Mouse (Mus musculus): ENCODE measurements around the gene Fdxacb1. TPM values are rescaled to one million over a fixed set of nuclear protein-coding genes. Genes with fewer than 3 reads are reported as not detected.

The Fdxacb1 gene
- polyA plus RNA-seq, 1 experiment from 2014 or later, result 14.3 TPM

DNA sequence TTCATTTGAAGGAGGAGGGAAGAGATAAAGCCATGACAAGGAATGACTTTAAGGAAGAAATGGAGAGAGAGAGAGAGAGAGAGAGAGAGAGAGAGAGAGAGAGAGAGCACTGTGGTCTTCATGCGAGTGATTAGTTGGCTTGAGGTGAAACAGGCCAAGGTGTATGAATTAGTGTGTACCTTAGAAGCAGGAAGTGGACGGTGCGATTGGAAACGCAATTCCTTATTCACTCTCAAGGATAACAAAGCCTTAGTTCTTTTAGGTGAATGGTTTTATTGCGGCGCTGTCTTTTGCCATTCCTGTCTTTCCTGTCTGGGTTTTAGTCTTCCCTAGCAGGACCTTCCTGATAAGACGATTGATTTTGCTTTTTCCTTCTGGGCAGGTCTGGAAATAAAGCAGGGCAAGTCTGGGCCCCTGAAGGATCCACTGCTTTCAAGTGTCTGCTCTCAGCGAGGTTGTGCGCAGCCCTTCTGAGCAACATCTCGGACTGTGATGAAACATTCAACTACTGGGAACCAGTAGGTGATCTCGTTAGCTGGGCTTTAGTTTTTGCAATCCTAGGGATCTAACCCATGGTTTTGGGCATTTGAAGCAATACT is 8.2 kb downstream of the Fdxacb1 start:
- 69% methylated on average over 11 of the region's 11 CpGs for WGBS
- H3K27ac ChIP-seq, result no peak overlapping the region

DNA sequence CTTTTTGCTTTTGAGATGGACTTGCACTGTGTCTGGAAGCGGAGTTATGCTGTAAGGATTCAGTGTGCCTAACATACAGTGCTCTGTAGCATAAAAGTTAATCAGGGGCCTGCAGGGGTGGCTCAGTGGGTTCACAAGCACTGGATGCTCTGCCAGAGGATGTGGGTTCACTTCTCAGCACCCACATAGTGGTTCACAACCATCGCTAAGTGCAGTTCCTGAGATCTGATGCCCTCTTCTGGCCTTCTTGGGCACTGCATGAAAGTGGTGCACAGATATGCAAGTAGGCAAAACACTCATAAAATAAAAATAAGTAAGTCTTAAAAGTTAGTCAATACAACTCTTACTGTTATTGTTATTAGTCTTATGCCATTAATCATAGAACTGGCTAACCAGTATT is 14.1 kb downstream of the Fdxacb1 start:
- Histone ChIP-seq H3K9ac (replicated peaks) (no peak overlapping the region), H3K4me1 (replicated peaks) (no peaks in the 10 kb centered on the region), H3K4me2 (replicated peaks) (no peak overlapping the region), H3K36me3 (peaks cover 80% of the 10 kb centered on the region), H3K4me3 (replicated peaks) (no peak overlapping the region), H3K27ac (no peak overlapping the region), H3K9me3 (no peaks in the 10 kb centered on the region), H3K27me3 (no peaks in the 10 kb centered on the region)
- WGBS, result 64% methylated on average over 2 of the region's 2 CpGs
- no peak for ATAC-seq

More for the DNA sequence above, 8.2 kb downstream of the Fdxacb1 start:
- ATAC-seq, result no peak
- peak overlapping the region; percentile 90 for H3K4me3 ChIP-seq (replicated peaks)
- peak overlapping the region; percentile 89 for H3K4me2 ChIP-seq (replicated peaks)
- H3K9me3 ChIP-seq, result no peaks in the 10 kb centered on the region
- H3K27me3 ChIP-seq, result no peaks in the 10 kb centered on the region
- peak overlapping the region; percentile 86 for H3K9ac ChIP-seq (replicated peaks)
- peaks cover 34% of the 10 kb centered on the region for H3K36me3 ChIP-seq
- peaks cover 20% of the 10 kb centered on the region for H3K4me1 ChIP-seq (replicated peaks)

DNA sequence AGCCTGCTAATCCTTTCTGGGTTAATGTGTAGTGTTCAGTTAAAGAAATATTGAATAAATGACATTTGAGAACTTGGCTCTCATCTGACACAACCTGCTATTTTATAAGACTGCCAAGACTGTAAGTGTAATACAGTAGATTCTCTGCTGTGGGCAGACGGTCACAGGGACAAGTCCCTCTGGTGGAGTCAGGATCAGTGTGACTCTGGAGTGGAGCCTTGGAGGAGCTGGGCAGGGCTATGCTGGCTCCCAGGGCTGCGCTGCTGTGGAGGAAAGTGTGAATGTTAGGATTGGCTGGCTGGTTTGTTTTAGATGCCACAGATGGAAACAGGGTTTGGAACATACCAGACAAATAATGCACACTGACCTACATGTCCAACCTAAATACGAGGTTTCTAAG is 27.2 kb downstream of the Fdxacb1 start:
- no peak for ATAC-seq
- Histone ChIP-seq H3K9me3 (no peaks in the 10 kb centered on the region), H3K36me3 (peaks cover 63% of the 10 kb centered on the region), H3K9ac (replicated peaks) (no peak overlapping the region), H3K27me3 (no peaks in the 10 kb centered on the region), H3K4me1 (replicated peaks) (no peaks in the 10 kb centered on the region), H3K4me2 (replicated peaks) (no peak overlapping the region), H3K27ac (no peak overlapping the region), H3K4me3 (replicated peaks) (no peak overlapping the region)
- 92% methylated on average over 3 of the region's 3 CpGs for WGBS

DNA sequence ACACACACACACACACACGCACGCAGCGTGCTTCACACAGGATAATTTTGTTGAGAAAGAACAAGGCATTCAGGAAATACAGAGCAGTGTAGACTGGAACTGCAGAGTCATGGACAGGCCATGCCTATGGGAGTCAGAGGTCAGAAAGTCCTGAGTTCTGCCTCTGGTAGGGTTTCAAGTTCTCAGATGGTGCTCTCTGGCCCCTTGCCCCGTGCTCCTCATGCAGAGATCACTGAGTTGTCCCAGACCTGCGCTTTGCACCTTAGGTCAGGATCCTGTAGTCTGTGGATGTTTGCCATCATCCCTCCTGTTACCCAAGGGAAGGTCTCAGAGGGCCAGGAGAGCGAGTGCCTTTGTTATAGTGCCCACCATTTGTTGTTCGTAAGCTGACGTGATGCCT is 28.7 kb downstream of the Fdxacb1 start:
- Histone ChIP-seq H3K9me3 (no peaks in the 10 kb centered on the region), H3K36me3 (peaks cover 65% of the 10 kb centered on the region), H3K27ac (no peak overlapping the region), H3K9ac (replicated peaks) (no peak overlapping the region), H3K4me3 (replicated peaks) (no peak overlapping the region), H3K4me2 (replicated peaks) (no peak overlapping the region), H3K4me1 (replicated peaks) (no peaks in the 10 kb centered on the region), H3K27me3 (no peaks in the 10 kb centered on the region)
- ATAC-seq, result no peak
- WGBS, result 92% methylated on average over 8 of the region's 8 CpGs

DNA sequence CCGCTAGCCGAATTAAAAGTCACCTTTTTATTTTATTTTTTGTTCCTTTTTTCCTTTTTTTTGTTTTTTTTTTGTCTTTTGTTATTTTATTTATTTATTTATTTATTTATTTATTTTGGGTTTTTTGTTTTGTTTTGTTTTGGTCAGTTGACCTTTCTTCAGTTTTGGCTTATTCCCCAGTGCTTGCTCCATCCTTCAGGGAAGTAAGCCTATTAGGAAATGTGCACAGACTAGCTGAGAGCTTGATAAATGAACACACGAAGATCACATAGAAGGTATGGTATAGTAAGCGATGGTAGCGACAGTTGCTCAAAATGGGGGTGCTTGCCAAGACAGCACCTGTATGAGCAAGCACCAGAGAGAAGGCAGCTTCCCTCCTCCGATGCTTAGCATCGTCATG is 29.6 kb downstream of the Fdxacb1 start:
- Histone ChIP-seq H3K9ac (replicated peaks) (no peak overlapping the region), H3K36me3 (peaks cover 65% of the 10 kb centered on the region), H3K27ac (no peak overlapping the region), H3K4me2 (replicated peaks) (no peak overlapping the region), H3K4me1 (replicated peaks) (no peaks in the 10 kb centered on the region), H3K9me3 (no peaks in the 10 kb centered on the region), H3K4me3 (replicated peaks) (no peak overlapping the region), H3K27me3 (no peaks in the 10 kb centered on the region)
- 92% methylated on average over 7 of the region's 7 CpGs for WGBS
- no peak for ATAC-seq

DNA sequence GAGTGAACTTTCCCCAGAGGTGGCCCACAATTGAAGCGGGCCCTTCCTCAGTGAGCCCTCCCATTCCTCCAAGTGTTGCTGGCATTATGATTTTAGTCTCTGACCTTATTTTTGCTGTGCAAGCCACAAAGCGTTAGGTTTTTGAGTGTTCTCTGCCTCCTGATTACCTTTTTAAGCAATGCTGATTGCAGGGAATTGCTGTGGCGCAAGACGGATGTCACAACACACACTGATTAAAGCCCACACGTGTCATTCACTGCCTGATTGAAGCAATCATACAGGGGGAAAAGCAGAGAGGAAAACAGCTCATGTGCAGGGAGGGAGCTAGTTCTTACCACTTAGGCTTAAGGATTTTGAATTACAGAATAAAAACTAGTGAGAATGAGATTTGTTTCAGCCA is 30.3 kb downstream of the Fdxacb1 start:
- no peaks in the 10 kb centered on the region for H3K9me3 ChIP-seq
- H3K36me3 ChIP-seq, result peaks cover 69% of the 10 kb centered on the region
- WGBS, result 92% methylated on average over 5 of the region's 5 CpGs
- no peak overlapping the region for H3K4me3 ChIP-seq (replicated peaks)
- no peaks in the 10 kb centered on the region for H3K4me1 ChIP-seq (replicated peaks)
- no peak overlapping the region for H3K4me2 ChIP-seq (replicated peaks)
- H3K27me3 ChIP-seq, result no peaks in the 10 kb centered on the region
- H3K9ac ChIP-seq (replicated peaks), result no peak overlapping the region
- no peak for ATAC-seq
- no peak overlapping the region for H3K27ac ChIP-seq

DNA sequence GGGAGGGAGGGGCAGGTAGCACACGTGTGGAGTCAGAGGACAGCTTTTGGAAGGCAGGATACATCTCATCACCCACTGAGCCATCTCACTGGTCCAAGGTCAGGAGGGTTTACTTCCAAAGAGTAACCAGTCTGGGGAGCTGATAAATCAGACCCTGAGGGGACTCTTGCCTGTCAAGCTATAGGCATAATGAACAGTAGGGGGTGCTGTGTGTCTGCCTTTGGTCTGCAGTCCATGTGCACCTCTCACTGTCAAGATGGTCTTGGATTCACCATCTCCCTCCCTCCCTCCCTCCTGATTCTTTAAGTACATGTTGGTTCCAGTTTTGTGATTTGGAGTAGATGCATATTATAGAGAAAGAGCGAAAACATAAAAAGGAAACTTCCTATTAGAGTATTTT is 32.9 kb downstream of the Fdxacb1 start:
- ATAC-seq, result no peak
- Histone ChIP-seq H3K4me3 (replicated peaks) (no peak overlapping the region), H3K4me1 (replicated peaks) (no peaks in the 10 kb centered on the region), H3K4me2 (replicated peaks) (no peak overlapping the region), H3K9me3 (no peaks in the 10 kb centered on the region), H3K36me3 (peaks cover 77% of the 10 kb centered on the region), H3K27ac (no peak overlapping the region), H3K27me3 (no peaks in the 10 kb centered on the region), H3K9ac (replicated peaks) (no peak overlapping the region)
- 69% methylated on average over 2 of the region's 2 CpGs for WGBS

DNA sequence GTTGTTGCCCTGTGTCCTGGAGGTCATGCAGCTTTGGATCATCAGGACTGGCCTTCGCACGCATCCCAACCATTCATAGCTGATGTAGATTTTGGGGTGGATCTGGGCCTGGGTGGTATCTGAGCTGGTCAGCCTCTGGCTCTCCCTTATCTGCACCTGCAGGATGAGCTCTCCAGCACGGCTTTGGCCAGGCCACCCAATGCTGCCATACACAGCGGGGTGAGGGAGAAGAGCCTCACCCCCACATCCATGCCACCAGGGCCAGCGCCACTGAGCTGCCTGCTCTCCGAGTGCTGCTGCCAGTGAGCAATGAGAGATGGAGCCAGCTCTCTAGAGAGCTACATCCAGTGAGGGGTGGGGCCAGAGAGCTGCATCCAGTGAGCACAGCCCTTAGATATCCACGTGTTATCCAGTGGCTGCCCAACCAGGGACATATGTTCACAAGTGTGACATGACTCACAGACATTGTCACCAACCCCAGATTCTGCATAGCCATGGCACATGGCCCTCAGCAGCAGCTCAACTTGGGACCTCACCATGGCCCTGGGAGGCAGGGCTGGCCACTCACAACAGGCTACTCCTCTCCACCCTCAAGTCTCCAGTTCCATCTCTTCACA is 35.1 kb downstream of the Fdxacb1 start:
- Histone ChIP-seq H3K4me1 (replicated peaks) (no peaks in the 10 kb centered on the region), H3K4me3 (replicated peaks) (no peak overlapping the region), H3K4me2 (replicated peaks) (no peak overlapping the region), H3K27me3 (no peaks in the 10 kb centered on the region), H3K9ac (replicated peaks) (no peak overlapping the region), H3K9me3 (no peaks in the 10 kb centered on the region), H3K36me3 (peaks cover 85% of the 10 kb centered on the region), H3K27ac (no peak overlapping the region)
- WGBS, result 91% methylated on average over 7 of the region's 7 CpGs
- no peak for ATAC-seq

DNA sequence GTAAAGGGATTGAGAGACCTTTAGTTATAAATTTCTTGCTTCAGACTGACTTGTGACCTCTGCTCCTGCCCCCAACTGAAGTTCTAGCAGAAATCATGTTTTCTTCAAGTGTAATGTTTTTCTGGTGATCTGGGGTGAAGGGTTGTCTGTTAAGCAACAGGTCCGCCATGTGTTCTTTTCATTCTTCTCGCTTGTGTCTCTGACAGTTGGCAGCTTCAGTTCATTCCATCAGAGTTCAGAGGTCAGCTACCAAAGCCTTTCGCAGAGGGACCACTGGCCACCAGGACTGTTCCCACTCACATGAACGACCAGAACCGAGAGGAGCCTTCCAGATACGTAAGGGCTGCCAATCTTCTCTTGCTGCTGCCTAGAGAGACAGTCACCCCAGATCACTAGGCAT is 40.4 kb downstream of the Fdxacb1 start:
- WGBS, result 89% methylated on average over 6 of the region's 6 CpGs
- no peak for ATAC-seq
- no peaks in the 10 kb centered on the region for H3K27me3 ChIP-seq
- H3K36me3 ChIP-seq, result peaks cover 83% of the 10 kb centered on the region
- no peak overlapping the region for H3K4me2 ChIP-seq (replicated peaks)
- H3K9me3 ChIP-seq, result no peaks in the 10 kb centered on the region
- H3K4me1 ChIP-seq (replicated peaks), result no peaks in the 10 kb centered on the region
- no peak overlapping the region for H3K27ac ChIP-seq
- no peak overlapping the region for H3K4me3 ChIP-seq (replicated peaks)
- H3K9ac ChIP-seq (replicated peaks), result no peak overlapping the region

DNA sequence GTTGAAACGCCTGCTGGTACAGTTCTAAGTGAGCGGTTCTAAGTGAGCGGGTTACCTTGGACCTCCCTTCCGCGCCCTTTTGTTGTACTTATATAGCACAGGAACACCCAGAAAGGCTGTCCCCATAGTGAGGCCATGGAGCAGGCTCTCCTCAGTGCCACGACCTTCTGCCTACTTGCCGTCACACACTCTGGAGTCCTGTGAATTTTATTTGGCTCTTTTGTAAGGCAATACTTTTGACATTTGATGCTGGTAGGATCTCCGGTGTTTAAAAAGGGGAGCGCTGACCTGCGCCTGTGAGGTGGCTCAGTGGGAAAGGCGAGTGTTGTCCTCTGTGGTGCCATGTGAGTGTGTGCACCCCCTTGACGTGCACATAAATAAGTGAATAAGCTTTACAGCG is 41.1 kb downstream of the Fdxacb1 start:
- Histone ChIP-seq H3K4me3 (replicated peaks) (no peak overlapping the region), H3K9ac (replicated peaks) (no peak overlapping the region), H3K4me2 (replicated peaks) (no peak overlapping the region), H3K9me3 (no peaks in the 10 kb centered on the region), H3K27ac (no peak overlapping the region), H3K27me3 (no peaks in the 10 kb centered on the region), H3K36me3 (peaks cover 83% of the 10 kb centered on the region), H3K4me1 (replicated peaks) (no peaks in the 10 kb centered on the region)
- WGBS, result 92% methylated on average over 13 of the region's 13 CpGs
- ATAC-seq, result no peak

DNA sequence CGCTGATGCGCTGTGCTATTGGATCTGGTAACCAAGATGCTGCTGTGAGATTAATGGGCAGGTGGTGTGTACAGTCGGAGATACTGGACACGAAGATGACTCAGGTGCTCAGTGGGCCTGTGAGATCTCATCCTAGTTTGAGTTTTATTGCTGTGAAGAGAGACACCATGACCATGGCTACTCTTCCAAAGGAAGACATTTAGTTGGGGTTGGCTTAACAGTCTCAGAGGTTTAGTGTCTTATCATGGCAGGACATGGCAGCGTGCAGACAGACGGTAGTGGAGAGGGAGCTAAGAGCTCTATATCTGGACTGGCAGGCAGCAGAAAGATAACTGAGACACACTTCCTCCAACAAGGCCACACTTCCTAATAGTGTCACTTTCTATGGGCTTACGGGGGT is 43.2 kb downstream of the Fdxacb1 start:
- Histone ChIP-seq H3K4me1 (replicated peaks) (no peaks in the 10 kb centered on the region), H3K9ac (replicated peaks) (no peak overlapping the region), H3K27ac (no peak overlapping the region), H3K27me3 (no peaks in the 10 kb centered on the region), H3K4me2 (replicated peaks) (no peak overlapping the region), H3K4me3 (replicated peaks) (no peak overlapping the region), H3K36me3 (peaks cover 73% of the 10 kb centered on the region), H3K9me3 (no peaks in the 10 kb centered on the region)
- no peak for ATAC-seq
- WGBS, result 97% methylated on average over 7 of the region's 7 CpGs

DNA sequence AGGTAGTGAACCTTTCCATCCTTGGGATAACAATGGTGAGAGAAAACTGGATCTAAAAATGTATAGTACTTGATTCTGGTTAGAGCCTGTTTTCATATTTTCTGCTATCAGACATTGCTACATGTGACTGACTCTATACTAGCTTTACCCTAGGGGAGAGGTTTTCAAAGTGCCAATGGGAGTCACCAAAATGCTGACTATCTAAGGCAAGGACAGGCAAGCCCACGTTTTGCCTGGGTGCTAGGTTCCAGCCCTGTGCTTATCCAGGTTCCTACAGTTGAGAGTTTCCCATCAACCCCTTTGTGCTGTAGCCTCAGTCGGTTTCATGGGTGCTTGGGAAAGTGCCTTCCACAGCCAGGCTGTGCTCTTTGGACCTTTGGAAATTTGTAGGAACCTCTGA is 43.7 kb downstream of the Fdxacb1 start:
- peaks cover 71% of the 10 kb centered on the region for H3K36me3 ChIP-seq
- H3K27ac ChIP-seq, result no peak overlapping the region
- H3K4me3 ChIP-seq (replicated peaks), result no peak overlapping the region
- 80% methylated on average over 2 of the region's 2 CpGs for WGBS
- no peak overlapping the region for H3K9ac ChIP-seq (replicated peaks)
- no peaks in the 10 kb centered on the region for H3K4me1 ChIP-seq (replicated peaks)
- H3K4me2 ChIP-seq (replicated peaks), result no peak overlapping the region
- H3K27me3 ChIP-seq, result no peaks in the 10 kb centered on the region
- no peak for ATAC-seq
- no peaks in the 10 kb centered on the region for H3K9me3 ChIP-seq

DNA sequence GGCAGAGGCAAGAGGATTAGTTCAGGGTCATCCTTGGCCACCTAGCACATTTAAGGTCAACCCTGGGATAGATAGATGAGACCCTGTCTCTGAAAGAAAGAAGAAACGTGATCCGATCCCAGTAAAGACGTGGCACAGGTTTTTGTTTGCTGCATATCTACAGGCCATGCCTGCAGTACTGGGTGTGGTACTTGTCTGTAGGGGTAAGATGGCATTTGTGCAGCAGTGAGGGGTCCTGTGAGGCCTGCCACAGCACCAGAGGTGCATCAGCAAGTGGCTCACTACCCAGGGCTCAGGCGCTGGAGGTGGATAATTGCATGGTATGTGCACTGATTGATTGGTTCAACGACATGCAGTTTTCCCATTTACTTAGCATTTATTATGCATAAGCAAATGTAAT is 45.8 kb downstream of the Fdxacb1 start:
- no peak for ATAC-seq
- no peaks in the 10 kb centered on the region for H3K27me3 ChIP-seq
- no peak overlapping the region for H3K4me3 ChIP-seq (replicated peaks)
- H3K9me3 ChIP-seq, result no peaks in the 10 kb centered on the region
- H3K9ac ChIP-seq (replicated peaks), result no peak overlapping the region
- no peak overlapping the region for H3K4me2 ChIP-seq (replicated peaks)
- no peak overlapping the region for H3K27ac ChIP-seq
- H3K4me1 ChIP-seq (replicated peaks), result no peaks in the 10 kb centered on the region
- H3K36me3 ChIP-seq, result peaks cover 67% of the 10 kb centered on the region
- WGBS, result 95% methylated on average over 5 of the region's 5 CpGs
